11 mouse cellular contexts compared by ENCODE assay signal in genomic region chr19:45811028-45811674, GRCm38 (mm10). TPM values are rescaled to one million over a fixed set of nuclear protein-coding genes. Genes with fewer than 3 reads are reported as not detected.
"Had no signal": no experiment of that assay in that cellular context is flagged by ENCODE, and none has a peak within 500 bp of the region (broad histone marks: within the 10 kb centered on the region; RNA-seq: fewer than 3 reads in every experiment).

No protein-coding gene starts in this region.

- H3K36me3 ChIP-seq: limb, embryonic 12.5 days; midbrain, embryonic 10.5 days; midbrain, embryonic 15.5 days; stomach, embryonic 15.5 days had no signal

- H3K9ac ChIP-seq: limb, embryonic 12.5 days; liver, embryonic 14.5 days; stomach, embryonic 15.5 days had no signal

- H3K27ac ChIP-seq: limb, embryonic 12.5 days; liver, embryonic 14.5 days; midbrain, embryonic 10.5 days; stomach, embryonic 15.5 days had no signal

- DNase-seq: kidney, postnatal 10 days; kidney, postnatal 4 days; lung, adult 18-20 months; right cerebral cortex, postnatal 14 days; thymus, postnatal 4 days had no signal

- H3K9me3 ChIP-seq: limb, embryonic 12.5 days; midbrain, embryonic 10.5 days; midbrain, embryonic 15.5 days; stomach, embryonic 15.5 days had no signal

- H3K27me3 ChIP-seq: midbrain, embryonic 15.5 days; stomach, embryonic 15.5 days had no signal

RNA-seq across cellular contexts. Expression of gene Kcnip2, which starts 4.7 kb away (rescaled TPM):
- total RNA-seq: liver, adult 2 months had no signal
